Mouse (Mus musculus) lung, postnatal 0 days (tissue): Measurements from ENCODE around the gene Tepsin. TPM values are rescaled to one million over a fixed set of nuclear protein-coding genes. Genes with fewer than 3 reads are reported as not detected.

Experiments used
- ATAC-seq: fragments of 200-750 bp; cut with Nextera tagmentation; 2 replicates; pipeline ENCODE4 v1.8.0; 2017; ENCODE audit warnings: moderate library complexity
- DNase-seq: peaks from one replicate; pipeline ENCODE4 v3.0.0-alpha.2; 2016; ENCODE audit warnings: low spot score
- H3K27ac ChIP-seq: fragments of 300-500 bp; sonication (generic); 2 replicates; pipeline ENCODE4 v1.5.1; 2014; ENCODE audit warnings: antibody characterized with exemption, mild to moderate bottlenecking, low read length, mixed read lengths
- H3K27me3 ChIP-seq: fragments of 300-500 bp; sonication (generic); replicated peaks from 2 replicates; pipeline ENCODE4 v1.6.1; 2014; ENCODE audit warnings: low read length, mixed read lengths; ENCODE audit not compliant: insufficient read depth
- H3K36me3 ChIP-seq: fragments of 300-500 bp; sonication (generic); 2 replicates; pipeline ENCODE4 v1.6.1; 2014; ENCODE audit warnings: low read length, mixed read lengths; ENCODE audit not compliant: insufficient read depth
- H3K4me1 ChIP-seq: fragments of 300-500 bp; sonication (generic); 2 replicates; pipeline ENCODE4 v1.6.1; 2014; ENCODE audit warnings: antibody characterized with exemption, low read depth, low read length, mixed read lengths; ENCODE audit not compliant: insufficient read depth
- H3K4me2 ChIP-seq: fragments of 300-500 bp; sonication (generic); replicated peaks from 2 replicates; pipeline ENCODE4 v1.6.1; 2014; ENCODE audit warnings: low read depth, mild to moderate bottlenecking, low read length, moderate library complexity, mixed read lengths
- H3K4me3 ChIP-seq: fragments of 300-500 bp; sonication (generic); 2 replicates; pipeline ENCODE4 v1.5.1; 2014; ENCODE audit warnings: low read depth, low read length
- H3K9ac ChIP-seq: fragments of 300-500 bp; sonication (generic); replicated peaks from 2 replicates; pipeline ENCODE4 v1.6.1; 2014; ENCODE audit warnings: low read depth, mild to moderate bottlenecking
- H3K9me3 ChIP-seq: fragments of 300-500 bp; sonication (generic); 2 replicates; pipeline ENCODE4 v1.6.1; 2016; ENCODE audit warnings: low read length, mixed read lengths
- CTCF ChIP-seq: IDR thresholded peaks from 2 replicates; pipeline ENCODE4 v1.5.1; 2016; ENCODE audit warnings: antibody characterized with exemption, mild to moderate bottlenecking
- EP300 ChIP-seq: IDR thresholded peaks from 2 replicates; pipeline ENCODE4 v1.6.1; 2016; ENCODE audit warnings: antibody characterized with exemption, mild to moderate bottlenecking, control low read depth
- WGBS: fragments of 180-500 bp; shearing (Covaris S2); extraction: QIAGEN DNeasy Blood & Tissue Kit; methylation state at CpG from one replicate; pipeline ENCODE4 v1.1.7; 2014; 5-methylcytosine and 5-hydroxymethylcytosine counted together
- polyA plus RNA-seq: library from polyadenylated mRNA; unstranded; fragments of >200 nt; fragmentation: Nextera tagmentation; extraction: Ambion mirVana; gene quantifications from 2 replicates; pipeline ENCODE4 v1.2.1, GENCODE M21; 2015

The Tepsin gene
- polyA plus RNA-seq, 1 experiment from 2014 or later: 8.2 TPM

- no peaks in the 10 kb centered on the region for H3K27me3 ChIP-seq
- ATAC-seq: no peak
- no peak overlapping the region for H3K27ac ChIP-seq
- peaks cover 7% of the 10 kb centered on the region; the same call in 1 of the 2 replicates for H3K36me3 ChIP-seq
- no peak overlapping the region for H3K9ac ChIP-seq
- H3K4me1 ChIP-seq: no peaks in the 10 kb centered on the region
- no peak overlapping the region for H3K4me3 ChIP-seq
- no peak overlapping the region for H3K4me2 ChIP-seq
- TF ChIP-seq EP300 (no peak), CTCF (no peak)
- whole genome bisulfite sequencing: 70% methylated on average over 6 of the region's 6 CpGs
- peak; percentile 50 for DNase-seq
- H3K9me3 ChIP-seq: no peaks in the 10 kb centered on the region
Observed at GRCm38 (mm10) chr11:120080282-120080681, 18.2 kb downstream of the Tepsin start.

GRCm38 (mm10) chr11:120076191-120076590, 22.3 kb downstream of the Tepsin start:
- DNase-seq: no peak
- Histone ChIP-seq H3K27me3 (no peaks in the 10 kb centered on the region), H3K36me3 (peaks cover 7% of the 10 kb centered on the region; the same call in 1 of the 2 replicates), H3K9me3 (no peaks in the 10 kb centered on the region), H3K9ac (no peak overlapping the region), H3K27ac (no peak overlapping the region), H3K4me1 (no peaks in the 10 kb centered on the region), H3K4me3 (no peak overlapping the region), H3K4me2 (no peak overlapping the region)
- WGBS: 57% methylated on average over 3 of the region's 3 CpGs
- no peak for ATAC-seq
- no peak for TF ChIP-seq CTCF
- no peak for TF ChIP-seq EP300

DNA sequence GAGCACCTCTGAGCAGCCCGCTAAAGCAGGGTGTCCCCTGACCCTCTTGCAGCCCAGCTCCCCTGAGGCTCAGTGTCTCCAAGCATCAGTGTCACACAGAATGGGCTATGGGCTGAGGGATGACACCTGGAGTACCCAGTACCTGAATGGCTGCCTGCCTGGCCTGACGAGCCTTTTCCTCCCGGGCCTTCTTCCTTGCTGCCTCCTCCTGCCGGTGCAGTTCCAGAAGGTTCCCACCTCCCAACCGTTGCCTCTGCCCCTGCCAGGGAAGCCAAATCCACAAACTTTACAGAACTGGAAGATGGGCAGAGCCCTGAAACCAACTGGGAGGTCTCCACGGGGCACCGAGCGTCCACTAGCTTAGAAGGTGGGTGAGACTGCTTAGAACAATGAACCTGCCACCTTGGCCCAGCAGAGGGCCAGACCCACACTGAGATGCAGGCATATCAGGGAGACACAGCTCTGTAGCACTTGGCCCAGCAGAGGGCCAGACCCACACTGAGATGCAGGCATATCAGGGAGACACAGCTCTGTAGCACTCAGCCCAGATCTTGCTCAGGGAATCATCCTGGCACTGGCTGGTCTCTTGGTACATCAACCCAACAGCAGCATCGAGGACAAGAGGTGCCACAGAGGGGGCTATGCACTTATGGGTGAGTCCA, 25.4 kb downstream of the Tepsin start:
- no peak for DNase-seq

DNA sequence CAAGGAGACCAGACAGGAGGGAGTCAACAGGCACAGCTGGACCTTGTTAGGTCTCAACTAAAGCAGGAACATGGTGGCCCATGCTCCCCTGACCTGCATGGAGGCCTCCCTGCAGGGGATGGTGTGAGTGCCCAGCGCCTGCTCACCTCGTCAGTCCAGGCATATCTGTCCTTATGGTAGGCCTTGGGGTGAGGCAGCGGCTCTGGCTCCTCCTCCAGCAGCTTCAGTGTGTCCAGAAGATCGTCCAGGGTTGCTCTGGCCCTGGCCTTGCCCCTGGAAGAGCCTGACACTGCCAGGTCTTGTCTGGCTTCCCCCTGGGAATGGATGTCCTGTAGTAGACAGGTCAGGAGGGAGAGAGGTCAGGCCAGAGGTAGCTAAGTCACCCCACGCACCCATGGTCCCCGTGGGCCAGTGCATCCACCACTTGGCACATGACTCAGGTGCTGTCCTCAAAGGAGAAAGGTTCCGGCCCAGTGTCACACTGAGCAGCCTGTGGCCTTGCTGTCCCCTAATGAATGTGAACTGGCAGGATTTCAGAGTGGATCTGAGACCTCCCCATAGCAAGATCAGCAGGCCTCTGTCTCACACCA, 26.7 kb downstream of the Tepsin start:
- no peak for DNase-seq
- no peak for ATAC-seq
- H3K27ac ChIP-seq: no peak overlapping the region
- 73% methylated on average over 7 of the region's 7 CpGs for WGBS
- H3K9ac ChIP-seq: no peak overlapping the region
- no peak overlapping the region for H3K4me3 ChIP-seq
- H3K36me3 ChIP-seq: peaks cover 14% of the 10 kb centered on the region; the same call in 1 of the 2 replicates
- TF ChIP-seq EP300 (no peak), CTCF (no peak)
- no peaks in the 10 kb centered on the region for H3K4me1 ChIP-seq
- H3K4me2 ChIP-seq: no peak overlapping the region
- no peaks in the 10 kb centered on the region for H3K9me3 ChIP-seq
- no peaks in the 10 kb centered on the region for H3K27me3 ChIP-seq

More for the DNA sequence above, 25.4 kb downstream of the Tepsin start:
- peaks cover 14% of the 10 kb centered on the region; the same call in 1 of the 2 replicates for H3K36me3 ChIP-seq
- H3K4me1 ChIP-seq: no peaks in the 10 kb centered on the region
- no peak overlapping the region for H3K9ac ChIP-seq
- H3K4me3 ChIP-seq: no peak overlapping the region
- TF ChIP-seq CTCF: peak; percentile 47
- no peak for TF ChIP-seq EP300
- ATAC-seq: no peak
- H3K27me3 ChIP-seq: no peaks in the 10 kb centered on the region
- H3K4me2 ChIP-seq: no peak overlapping the region
- H3K27ac ChIP-seq: no peak overlapping the region
- 87% methylated on average over 9 of the region's 9 CpGs for WGBS
- H3K9me3 ChIP-seq: no peaks in the 10 kb centered on the region

GRCm38 (mm10) chr11:120071065-120071464, 27.5 kb downstream of the Tepsin start:
- WGBS: 66% methylated on average over 12 of the region's 12 CpGs
- Histone ChIP-seq H3K4me3 (no peak overlapping the region), H3K9me3 (no peaks in the 10 kb centered on the region), H3K27me3 (no peaks in the 10 kb centered on the region), H3K4me1 (no peaks in the 10 kb centered on the region), H3K9ac (no peak overlapping the region), H3K36me3 (peaks cover 9% of the 10 kb centered on the region; the same call in 1 of the 2 replicates), H3K27ac (no peak overlapping the region), H3K4me2 (no peak overlapping the region)
- peak; percentile 8 for DNase-seq
- ATAC-seq: no peak
- TF ChIP-seq CTCF (no peak), EP300 (no peak)

DNA sequence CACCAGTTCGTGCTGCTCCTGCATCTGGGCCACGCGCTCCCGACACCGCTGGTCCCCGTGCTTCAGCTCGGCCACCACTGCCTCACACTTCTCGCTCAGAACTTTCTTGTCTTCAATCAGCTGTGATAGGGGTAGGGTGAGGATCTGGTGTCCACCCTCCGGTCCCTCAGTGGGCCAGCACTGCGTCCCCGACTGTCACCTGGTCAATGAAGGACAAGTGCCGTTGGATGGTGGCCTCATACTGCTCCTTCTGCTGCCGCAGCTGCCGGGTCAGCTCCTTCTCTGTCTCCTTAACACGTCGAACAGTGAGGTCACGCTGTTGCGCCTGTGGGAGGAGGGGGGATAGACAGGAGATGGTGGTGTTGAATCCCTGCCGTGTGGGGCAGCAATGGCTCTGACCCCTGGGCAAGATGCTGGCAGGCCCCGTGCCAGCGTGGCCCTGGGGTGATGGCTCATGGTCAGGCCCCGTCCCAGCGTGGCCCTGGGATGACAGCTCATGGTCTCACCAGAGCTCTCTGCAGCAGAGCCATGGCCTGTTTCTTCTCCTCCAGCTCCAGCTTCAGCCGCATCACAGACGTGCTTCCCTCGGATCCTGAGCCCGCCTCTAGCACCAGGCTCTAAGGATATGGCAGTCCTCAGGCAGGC, 28.1 kb downstream of the Tepsin start:
- ATAC-seq (no peak), DNase-seq (no peak)
- no peak overlapping the region for H3K4me3 ChIP-seq
- H3K9ac ChIP-seq: no peak overlapping the region
- no peaks in the 10 kb centered on the region for H3K4me1 ChIP-seq
- no peak overlapping the region for H3K27ac ChIP-seq
- no peaks in the 10 kb centered on the region for H3K9me3 ChIP-seq
- no peaks in the 10 kb centered on the region for H3K27me3 ChIP-seq
- no peak overlapping the region for H3K4me2 ChIP-seq
- no peak for TF ChIP-seq CTCF
- 93% methylated on average over 24 of the region's 27 CpGs for WGBS
- peaks cover 7% of the 10 kb centered on the region; the same call in 1 of the 2 replicates for H3K36me3 ChIP-seq
